Mouse (Mus musculus) heart, postnatal 4 days (tissue): ENCODE results near the gene Kbtbd8. TPM values are rescaled to one million over a fixed set of nuclear protein-coding genes. Genes with fewer than 3 reads are reported as not detected.

Experiments used
- DNase-seq: peaks from one replicate; pipeline ENCODE4 v3.0.0; 2021
- total RNA-seq, 2 experiments: library from RNA; stranded (reverse); gene quantifications; 2 replicates each; pipeline ENCODE4 v1.2.3; 2021

Kbtbd8 gene
- total RNA-seq, 2 experiments from 2014 or later, result 0.24 to 0.32 TPM

DNA sequence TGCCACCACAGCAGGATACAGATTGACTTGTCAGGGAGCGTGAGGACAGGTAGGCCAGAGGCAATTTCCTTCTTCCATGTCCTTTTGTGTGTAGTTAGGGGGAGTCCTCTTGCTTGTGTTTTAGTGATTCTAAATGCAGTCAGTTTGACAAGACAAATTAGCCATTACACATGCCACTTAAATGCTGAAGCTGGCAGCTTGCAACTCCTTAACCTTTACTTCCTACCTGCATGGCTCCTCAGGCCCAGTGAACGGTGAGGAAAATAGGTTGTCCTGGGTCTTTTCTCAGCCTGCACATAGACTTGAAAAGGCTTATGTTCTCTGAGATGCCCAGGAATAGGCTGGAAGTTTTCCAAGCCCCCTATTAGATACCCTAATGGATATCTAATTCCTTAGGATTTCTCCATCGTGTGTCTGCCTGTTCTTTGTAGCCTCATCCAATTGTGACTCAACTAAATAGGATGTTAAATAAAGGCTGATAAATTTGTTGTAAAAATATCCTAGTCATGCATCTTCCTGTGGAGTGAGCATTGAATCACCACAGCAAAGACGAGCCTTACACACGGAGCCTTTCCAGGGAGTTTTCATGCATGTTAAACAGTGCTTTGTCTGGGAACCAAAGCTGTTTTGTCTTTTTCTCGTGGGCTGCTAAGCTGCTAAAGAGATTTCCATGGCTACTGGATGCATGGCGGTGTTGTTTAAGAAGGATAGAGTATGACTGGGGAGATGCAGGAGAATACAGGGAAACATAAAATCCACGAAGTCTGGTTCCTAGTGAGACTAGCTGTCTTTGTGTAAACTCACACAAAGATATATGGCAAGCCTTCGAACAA lies 57.5 kb downstream of the Kbtbd8 start:
- DNase-seq, result no peak

Other genes starting within 250 kb of the Kbtbd8 start
- gene Gm10234, start 204.9 kb downstream of the Kbtbd8 start, total RNA-seq, result not detected